Mouse (Mus musculus) 416B (cell line): ENCODE measurements around the gene Ctag2.

ENCODE experiments used
- DNase-seq: peaks from one replicate; pipeline ENCODE4 v3.0.0; 2011; ENCODE audit warnings: low read depth

Ctag2 gene

DNA sequence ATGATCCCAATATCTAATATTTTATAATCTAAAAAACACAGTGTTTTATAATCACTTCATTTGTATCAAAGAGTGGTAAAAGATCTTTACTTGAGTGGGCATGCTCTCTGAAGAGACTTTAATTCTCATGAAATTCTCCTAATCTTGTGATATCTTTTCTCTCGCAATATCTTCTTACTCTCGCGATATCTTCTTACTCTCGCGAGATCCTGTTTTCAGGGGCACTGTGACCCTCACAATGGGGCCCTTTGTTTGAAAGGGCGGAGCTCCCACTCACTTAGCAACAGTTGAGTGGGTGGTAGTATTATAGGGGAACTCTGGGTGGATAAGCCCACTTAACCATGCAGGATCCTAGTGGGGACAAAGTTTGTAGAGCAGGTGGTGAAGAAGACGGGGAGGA is at the start of gene Ctag2:
Gene Ctag2 (plus strand): TSS at position 301 of the 400 bp plus-strand sequence.
- no peak for DNase-seq
